Mouse (Mus musculus) thymus, adult 2 months (tissue): ENCODE data around the gene Trank1. TPM values are rescaled to one million over a fixed set of nuclear protein-coding genes. Genes with fewer than 3 reads are reported as not detected.

Experiments used
- DNase-seq: peaks from one replicate; pipeline ENCODE4 v3.0.0; 2021
- H3K27ac ChIP-seq: fragments of 200-500 bp; 2 replicates; pipeline ENCODE4 v1.5.1; 2012; ENCODE audit warnings: low read length, control low read depth; ENCODE audit not compliant: control insufficient read depth, insufficient read depth
- H3K27me3 ChIP-seq: fragments of 200-500 bp; 2 replicates; pipeline ENCODE4 v1.6.1; 2012; ENCODE audit warnings: mild to moderate bottlenecking, low read length, moderate library complexity, mixed read lengths; ENCODE audit not compliant: control insufficient read depth, insufficient read depth
- H3K36me3 ChIP-seq: fragments of 200-500 bp; 2 replicates; pipeline ENCODE4 v1.6.1; 2012; ENCODE audit warnings: mild to moderate bottlenecking, low read length, moderate library complexity; ENCODE audit not compliant: control insufficient read depth, insufficient read depth
- H3K4me1 ChIP-seq: fragments of 200-500 bp; replicated peaks from 2 replicates; pipeline ENCODE4 v1.6.1; 2012; ENCODE audit warnings: low read length; ENCODE audit not compliant: control insufficient read depth, insufficient read depth
- H3K4me3 ChIP-seq: fragments of 200-500 bp; 2 replicates; pipeline ENCODE4 v1.5.1; 2012; ENCODE audit warnings: mild to moderate bottlenecking, low read length, control low read depth, moderate library complexity; ENCODE audit not compliant: control insufficient read depth, insufficient read depth
- CTCF ChIP-seq: fragments of 200-500 bp; IDR thresholded peaks from 2 replicates; pipeline ENCODE4 v1.5.1; 2012; ENCODE audit warnings: mild to moderate bottlenecking, control low read depth, low read length, moderate library complexity, borderline replicate concordance; ENCODE audit not compliant: control insufficient read depth, poor library complexity, insufficient read depth; ENCODE audit errors: extremely low read depth
- POLR2A ChIP-seq: fragments of 200-500 bp; IDR thresholded peaks from 2 replicates; pipeline ENCODE4 v1.6.1; 2012; ENCODE audit warnings: mild to moderate bottlenecking, low read length, control low read depth, moderate library complexity; ENCODE audit not compliant: control insufficient read depth, poor library complexity, insufficient read depth; ENCODE audit errors: extremely low read depth
- WGBS: fragments of 180-500 bp; shearing (Covaris S2); methylation state at CpG from one replicate; pipeline ENCODE4 v1.1.7; 2018; 5-methylcytosine and 5-hydroxymethylcytosine counted together
- polyA plus RNA-seq: library from polyadenylated mRNA; depleted of rRNA; stranded (reverse); fragments of >200 nt; gene quantifications from 2 replicates; pipeline ENCODE4 v1.2.3, GENCODE M21; 2012

Gene Trank1
- polyA plus RNA-seq, 1 experiment: 0.13 TPM

- H3K27ac ChIP-seq: no peak overlapping the region
- 70% methylated on average over 3 of the region's 3 CpGs for whole genome bisulfite sequencing
- no peak for DNase-seq
- H3K27me3 ChIP-seq: no peaks in the 10 kb centered on the region
- TF ChIP-seq CTCF (no peak), POLR2A (no peak)
- H3K4me3 ChIP-seq: no peak overlapping the region
- H3K4me1 ChIP-seq: no peaks in the 10 kb centered on the region
- H3K36me3 ChIP-seq: no peaks in the 10 kb centered on the region
These were observed 72.2 kb downstream of the Trank1 start for GRCm38 (mm10) chr9:111383756-111384155.

- TF ChIP-seq POLR2A (no peak), CTCF (no peak)
- H3K4me3 ChIP-seq: no peak overlapping the region
- DNase-seq: no peak
- H3K36me3 ChIP-seq: no peaks in the 10 kb centered on the region
- WGBS: 86% methylated on average over 5 of the region's 5 CpGs
- no peaks in the 10 kb centered on the region for H3K27me3 ChIP-seq
- H3K4me1 ChIP-seq: no peaks in the 10 kb centered on the region
- no peak overlapping the region for H3K27ac ChIP-seq
These were observed 74.3 kb downstream of the Trank1 start for GRCm38 (mm10) chr9:111385526-111386491.

GRCm38 (mm10) chr9:111386569-111386968, 75.0 kb downstream of the Trank1 start:
- Histone ChIP-seq H3K27ac (no peak overlapping the region), H3K4me1 (no peaks in the 10 kb centered on the region), H3K36me3 (no peaks in the 10 kb centered on the region), H3K27me3 (no peaks in the 10 kb centered on the region), H3K4me3 (no peak overlapping the region)
- no peak for DNase-seq
- no peak for TF ChIP-seq CTCF
- TF ChIP-seq POLR2A: no peak
- WGBS: 79% methylated on average over 2 of the region's 2 CpGs

GRCm38 (mm10) chr9:111387576-111387975, 76.0 kb downstream of the Trank1 start:
- Histone ChIP-seq H3K36me3 (no peaks in the 10 kb centered on the region), H3K27me3 (no peaks in the 10 kb centered on the region), H3K27ac (no peak overlapping the region), H3K4me1 (no peaks in the 10 kb centered on the region), H3K4me3 (no peak overlapping the region)
- WGBS: 87% methylated on average over 4 of the region's 4 CpGs
- DNase-seq: no peak
- TF ChIP-seq POLR2A: no peak
- TF ChIP-seq CTCF: no peak

- no peak overlapping the region for H3K4me3 ChIP-seq
- WGBS: 94% methylated on average over 9 of the region's 9 CpGs
- H3K36me3 ChIP-seq: no peaks in the 10 kb centered on the region
- TF ChIP-seq POLR2A (no peak), CTCF (no peak)
- H3K27ac ChIP-seq: no peak overlapping the region
- no peaks in the 10 kb centered on the region for H3K27me3 ChIP-seq
- H3K4me1 ChIP-seq: no peaks in the 10 kb centered on the region
- DNase-seq: no peak
These were observed 78.5 kb downstream of the Trank1 start for GRCm38 (mm10) chr9:111390016-111390415.

GRCm38 (mm10) chr9:111391036-111391435, 79.5 kb downstream of the Trank1 start:
- H3K27ac ChIP-seq: no peak overlapping the region
- no peak for DNase-seq
- TF ChIP-seq POLR2A: no peak
- no peak for TF ChIP-seq CTCF
- no peaks in the 10 kb centered on the region for H3K4me1 ChIP-seq
- H3K36me3 ChIP-seq: no peaks in the 10 kb centered on the region
- WGBS: 89% methylated on average over 8 of the region's 8 CpGs
- no peaks in the 10 kb centered on the region for H3K27me3 ChIP-seq
- no peak overlapping the region for H3K4me3 ChIP-seq
